Mouse (Mus musculus): ENCODE results near the gene Tbxas1.

Tbxas1 gene

DNA sequence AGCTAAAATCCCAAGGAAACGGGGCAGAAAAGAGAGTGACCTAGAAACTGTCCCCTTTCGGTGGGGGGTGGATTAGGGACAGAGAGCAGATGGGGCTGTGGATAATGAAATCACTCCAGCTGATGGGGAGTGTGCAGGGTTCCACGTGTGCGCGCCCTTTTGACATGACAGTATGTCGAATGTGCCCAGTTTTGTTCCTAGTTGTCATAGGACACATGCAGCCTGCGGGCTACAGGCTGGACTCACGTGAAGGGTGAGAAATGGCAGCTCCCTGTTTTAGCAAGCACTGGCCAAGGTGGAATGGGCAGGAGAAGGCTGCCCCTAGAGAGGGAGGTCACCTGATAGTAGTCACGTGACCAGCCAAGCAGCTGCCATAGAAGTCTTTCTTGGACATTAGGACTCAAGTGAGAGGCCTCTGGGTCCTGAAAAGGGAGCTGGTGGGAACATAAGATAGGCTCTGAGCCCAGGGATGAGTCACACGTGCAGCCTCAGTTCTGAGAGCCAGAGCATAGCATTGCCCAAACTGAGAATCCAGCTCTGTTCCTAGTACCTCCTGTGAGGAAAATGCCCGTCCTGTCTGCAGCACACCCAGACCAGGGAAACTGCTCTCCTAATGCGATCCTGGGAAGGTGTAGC is 85.7 kb downstream of the Tbxas1 start:
- peak; percentile 51 for DNase-seq (ENCODE audit: low read depth, low spot score)

DNA sequence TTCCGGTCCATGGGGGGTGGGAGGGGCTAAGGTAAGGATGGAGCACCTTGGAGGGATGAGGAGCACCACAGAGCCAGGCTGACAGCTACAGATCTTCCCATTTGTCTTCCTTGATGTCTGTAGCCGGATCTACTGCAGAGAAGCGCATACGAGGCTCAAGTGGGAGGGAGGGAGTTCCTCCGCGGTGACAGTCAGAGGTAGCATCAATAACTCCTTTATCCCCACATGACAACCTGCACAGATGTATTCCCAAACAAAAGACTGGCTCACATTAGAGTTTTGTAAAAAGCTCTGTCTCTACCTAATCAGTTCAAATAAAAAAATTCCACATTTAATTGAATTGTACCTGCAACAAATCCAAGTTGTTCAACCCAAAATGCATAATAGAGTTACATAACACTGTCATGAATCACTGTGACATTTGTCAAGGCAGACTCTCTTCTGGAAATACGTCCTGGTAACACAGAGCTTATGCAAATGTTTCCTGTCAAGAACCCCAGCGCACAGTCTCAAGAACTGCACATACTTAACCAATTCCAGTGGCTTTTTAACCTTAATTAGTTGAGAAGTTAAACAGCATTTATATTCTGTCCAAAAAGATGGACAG is 86.3 kb downstream of the Tbxas1 start:
- DNase-seq (ENCODE audit: low read depth, low spot score): no peak

DNA sequence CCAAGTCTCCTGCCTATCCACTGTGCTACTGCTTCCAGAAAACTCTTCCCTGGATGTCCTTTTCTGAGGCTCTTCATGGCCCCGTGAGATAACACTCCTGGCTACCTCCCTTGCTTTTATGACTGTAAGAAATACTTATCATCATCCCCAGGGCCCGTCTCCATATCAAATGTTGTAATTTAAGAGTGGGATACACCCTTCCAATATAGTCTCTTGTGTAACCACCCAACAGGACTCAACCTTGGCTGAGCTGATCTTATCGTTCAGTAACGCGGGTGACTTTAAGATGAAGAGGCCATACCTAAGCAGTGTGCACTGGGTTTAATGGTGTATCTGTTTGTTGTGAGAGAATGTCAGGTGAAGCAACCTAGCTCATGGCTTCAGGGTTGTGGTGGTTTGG is 91.6 kb downstream of the Tbxas1 start:
- no peak for DNase-seq (ENCODE audit: low read depth, low spot score)

DNA sequence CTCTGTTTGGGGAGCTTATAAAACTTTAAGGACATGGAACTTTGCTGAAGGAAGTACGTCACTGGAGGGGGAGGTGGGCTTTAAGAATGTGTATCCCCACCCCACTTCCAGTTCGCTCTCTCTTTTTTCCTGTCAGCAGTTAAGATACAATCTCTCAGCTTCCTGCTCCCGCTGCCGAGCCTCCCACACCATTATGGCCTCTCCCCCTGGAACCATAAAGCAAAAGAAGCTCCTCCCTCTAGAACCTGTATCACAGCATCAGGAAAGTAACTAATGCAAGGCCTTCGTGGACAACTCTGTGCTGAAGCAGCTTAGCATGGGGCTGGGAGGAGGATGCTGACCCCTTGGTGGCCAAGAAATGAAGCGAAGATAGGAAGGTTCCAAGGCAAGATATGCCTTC is 92.1 kb downstream of the Tbxas1 start:
- no peak for DNase-seq (ENCODE audit: low read depth, low spot score)

DNA sequence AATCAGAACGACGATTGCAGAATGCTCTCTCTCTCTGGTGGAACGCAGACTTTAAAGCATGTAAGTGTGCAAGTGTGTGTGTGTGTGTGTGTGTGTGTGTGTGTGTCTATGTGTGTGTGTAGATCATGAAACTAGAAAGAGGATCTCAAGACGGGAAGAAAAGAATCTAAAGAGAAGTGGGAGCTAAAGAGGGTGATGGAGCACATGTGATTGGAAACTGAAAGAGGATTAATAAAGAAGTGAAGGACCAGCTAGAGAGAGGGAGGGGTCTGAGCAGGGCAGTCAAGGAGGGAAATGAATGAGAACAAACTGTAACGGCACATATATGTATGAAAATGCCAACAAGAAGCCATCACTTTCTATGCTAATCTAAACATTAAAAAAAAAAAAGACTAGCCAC is 92.8 kb downstream of the Tbxas1 start:
- DNase-seq (ENCODE audit: low read depth, low spot score): no peak

DNA sequence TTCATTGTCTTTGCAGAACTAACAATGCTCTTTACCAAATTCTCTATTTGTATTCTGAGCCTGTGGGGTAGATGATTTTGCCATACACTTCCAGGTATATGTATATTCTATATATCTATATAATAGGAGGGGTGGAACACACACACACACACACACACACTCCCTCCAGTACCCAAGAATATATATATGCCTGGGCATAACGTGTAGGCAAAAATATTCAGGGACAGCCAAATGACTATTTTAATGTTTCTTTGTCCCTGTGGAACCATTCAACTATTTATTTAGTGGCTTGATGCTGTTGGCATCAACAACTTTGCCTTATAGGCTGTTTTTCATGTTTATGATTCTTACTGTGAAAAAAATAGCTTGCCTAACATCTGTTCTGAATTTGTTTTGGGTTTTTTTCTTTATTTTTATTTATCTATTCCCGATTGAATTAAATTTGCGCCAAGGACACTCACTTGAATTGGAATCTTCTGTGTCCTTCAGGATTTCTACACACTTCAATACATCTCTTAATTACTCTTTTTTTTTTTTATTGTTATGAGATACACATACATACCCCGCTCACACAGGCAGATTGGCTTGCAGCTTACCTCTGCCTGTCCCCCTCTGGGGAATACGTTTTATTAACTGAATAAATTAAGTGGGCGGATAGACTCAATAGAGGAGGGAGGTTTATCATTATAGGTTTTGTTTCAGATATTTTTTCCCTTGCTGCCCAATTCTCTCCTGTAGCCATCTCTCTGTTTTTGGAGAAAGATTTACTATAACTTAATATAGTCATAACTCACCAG is 94.9 kb downstream of the Tbxas1 start:
- DNase-seq (ENCODE audit: low read depth, low spot score): no peak

DNA sequence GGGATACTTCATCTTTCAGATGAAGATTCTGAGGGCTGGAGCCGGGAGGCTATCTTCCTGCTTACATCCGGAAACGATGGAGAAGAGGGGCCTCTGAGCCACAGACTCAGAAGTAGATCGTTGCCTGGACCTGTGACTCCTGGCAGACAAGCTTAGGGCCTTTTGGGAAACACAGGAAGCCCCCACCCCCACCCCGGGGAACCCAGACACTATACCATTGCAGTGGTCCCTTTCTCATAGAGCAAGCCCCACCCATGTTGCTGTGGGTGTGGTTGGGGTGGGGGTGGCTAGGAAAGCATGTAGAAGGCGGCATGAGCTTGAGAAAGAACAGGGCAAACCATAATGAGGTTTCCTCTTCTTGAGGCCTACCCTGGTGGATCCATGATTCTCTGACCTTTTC is 95.6 kb downstream of the Tbxas1 start:
- DNase-seq (ENCODE audit: low read depth, low spot score): no peak

DNA sequence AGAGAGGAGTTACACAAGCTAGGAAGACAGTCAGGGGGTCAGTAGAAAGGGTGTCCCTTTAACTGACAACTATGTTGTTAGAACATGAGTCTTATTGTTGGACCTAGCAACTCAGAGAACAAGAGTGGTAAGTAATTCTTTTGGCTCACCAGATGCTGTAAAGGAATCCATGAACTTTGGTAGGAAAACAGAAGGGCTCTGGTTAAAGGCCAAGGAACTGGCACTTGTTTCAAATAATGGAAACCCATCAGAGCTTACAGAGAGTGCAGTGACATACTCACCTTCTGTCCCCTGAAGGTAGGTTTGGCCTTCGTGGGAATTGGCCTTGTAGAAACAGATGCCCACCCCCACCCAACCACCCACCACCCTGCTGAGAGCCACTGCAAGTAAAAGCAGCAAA is 97.6 kb downstream of the Tbxas1 start:
- no peak for DNase-seq (ENCODE audit: low read depth, low spot score)

DNA sequence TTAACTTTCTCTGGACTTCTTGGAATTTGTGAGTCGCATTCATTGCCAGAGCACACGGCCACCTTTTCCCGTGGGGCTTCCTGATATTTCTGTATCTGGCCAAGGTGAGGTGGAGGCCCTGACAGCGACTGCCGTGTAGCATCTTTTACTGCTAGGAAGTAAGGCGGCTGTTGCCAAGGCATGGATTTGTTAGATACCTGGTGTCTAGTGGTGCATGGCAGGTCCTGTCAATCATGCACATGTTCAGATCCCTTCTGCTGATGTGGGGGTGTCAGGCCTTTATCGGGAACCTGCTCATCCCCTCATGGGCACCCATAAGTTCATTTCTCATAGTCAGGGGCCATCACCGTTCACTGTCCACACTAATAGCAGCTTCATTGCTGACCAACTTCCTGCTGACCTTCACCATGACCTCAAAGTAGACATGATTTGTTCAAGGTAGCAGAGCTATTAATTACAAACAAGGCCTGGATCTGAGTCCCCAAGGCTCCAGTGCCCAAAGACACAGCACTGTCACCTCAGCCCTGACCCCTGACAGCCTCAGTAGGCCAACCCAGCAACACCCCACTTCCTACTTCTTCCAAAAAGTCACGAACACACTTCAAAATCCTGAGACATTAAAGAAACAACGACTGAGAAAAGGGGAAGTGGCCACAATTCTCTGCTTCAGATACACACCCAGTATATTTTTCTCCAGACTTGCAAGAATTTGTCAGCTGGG is 98.4 kb downstream of the Tbxas1 start:
- DNase-seq (ENCODE audit: low read depth, low spot score): no peak

DNA sequence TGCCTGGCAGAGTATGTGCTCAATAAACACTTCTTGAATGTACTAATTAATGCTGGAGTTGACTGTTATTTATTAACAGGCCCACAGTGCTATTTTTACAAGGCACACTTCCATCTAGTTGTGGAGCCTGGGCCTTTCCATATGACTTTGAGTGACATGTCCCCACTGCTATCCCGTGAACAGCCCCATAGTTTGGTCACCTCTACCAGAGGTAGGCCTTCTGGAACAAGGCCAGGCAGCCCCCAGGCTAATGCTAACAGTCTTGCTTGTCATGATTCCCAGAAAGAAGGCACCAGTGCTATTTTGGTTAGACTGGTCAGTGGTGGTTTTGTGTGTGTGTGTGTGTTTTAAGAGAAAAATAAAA is 98.9 kb downstream of the Tbxas1 start:
- DNase-seq (ENCODE audit: low read depth, low spot score): no peak

DNA sequence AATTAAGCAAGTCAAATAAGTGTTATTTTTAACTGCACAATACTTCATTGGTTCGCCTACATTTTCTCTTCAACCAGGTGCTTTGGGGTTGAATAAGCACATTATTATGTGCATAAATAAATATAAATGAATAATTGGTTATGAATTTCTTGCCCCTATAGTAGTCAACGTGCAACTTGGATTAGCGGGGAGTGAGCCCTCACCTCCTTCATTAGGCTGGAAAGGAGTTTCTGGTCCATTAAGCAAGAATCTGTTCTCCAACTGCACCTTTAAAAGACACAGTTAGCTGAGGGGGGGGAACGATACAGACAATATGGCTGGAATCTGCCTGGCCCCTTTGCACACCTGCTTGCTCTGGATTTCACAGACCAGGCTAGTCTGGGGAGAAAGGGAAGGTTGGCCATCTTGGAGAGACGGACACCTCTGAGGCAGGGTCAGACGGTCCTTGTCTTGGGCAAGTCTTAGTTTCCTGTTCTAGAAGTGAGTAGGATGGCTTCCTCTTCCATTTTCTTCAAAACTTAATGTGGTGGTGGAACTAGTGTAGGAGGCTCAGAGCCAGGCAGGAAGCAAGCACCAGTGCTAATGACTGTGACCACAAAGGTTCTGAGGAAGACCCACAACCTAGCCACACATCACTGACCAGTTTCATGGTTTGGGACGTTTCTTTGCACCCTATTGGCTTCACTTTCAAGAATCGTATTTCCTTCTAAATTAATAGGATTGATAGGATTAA is 99.5 kb downstream of the Tbxas1 start:
- no peak for DNase-seq (ENCODE audit: low read depth, low spot score)

DNA sequence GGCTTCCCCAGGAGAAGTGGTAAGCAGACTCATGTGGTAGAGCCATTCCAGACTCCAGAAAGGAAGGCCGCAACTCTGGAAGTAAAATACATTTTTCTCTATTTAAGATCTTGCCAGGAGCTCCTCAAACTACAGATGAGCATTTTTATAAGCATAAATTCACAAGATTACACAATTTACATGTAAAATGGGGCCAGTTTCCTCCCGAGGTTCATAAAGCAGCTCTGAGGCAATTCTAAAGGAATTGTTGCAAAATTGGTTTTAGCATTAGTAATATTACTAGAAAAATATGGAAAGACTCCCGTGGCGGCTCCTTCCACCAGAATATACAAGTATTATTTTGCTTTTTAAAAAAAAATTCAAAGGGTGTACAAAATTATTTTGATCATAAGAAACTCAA is 100.7 kb downstream of the Tbxas1 start:
- no peak for DNase-seq (ENCODE audit: low read depth, low spot score)

DNA sequence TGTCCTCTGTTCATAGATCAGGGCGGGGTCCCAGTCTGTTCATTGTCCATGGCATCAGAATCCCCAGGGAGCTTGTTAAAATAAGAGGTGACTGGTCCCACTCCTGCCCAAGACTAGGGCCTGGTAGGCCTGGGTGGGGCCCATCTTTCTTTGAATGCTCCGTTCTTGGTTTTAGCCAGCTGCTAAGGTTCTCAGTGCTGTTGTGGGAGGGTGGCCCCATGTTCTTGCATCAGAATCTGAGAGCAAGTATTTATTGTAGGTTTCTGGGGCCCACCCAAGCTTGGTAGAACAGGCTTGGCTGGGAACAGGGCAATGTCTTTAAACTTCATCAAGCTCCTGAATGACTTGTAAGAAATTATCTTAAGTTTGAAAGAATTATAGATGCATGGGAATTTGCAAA is 101.2 kb downstream of the Tbxas1 start:
- no peak for DNase-seq (ENCODE audit: low read depth, low spot score)

DNA sequence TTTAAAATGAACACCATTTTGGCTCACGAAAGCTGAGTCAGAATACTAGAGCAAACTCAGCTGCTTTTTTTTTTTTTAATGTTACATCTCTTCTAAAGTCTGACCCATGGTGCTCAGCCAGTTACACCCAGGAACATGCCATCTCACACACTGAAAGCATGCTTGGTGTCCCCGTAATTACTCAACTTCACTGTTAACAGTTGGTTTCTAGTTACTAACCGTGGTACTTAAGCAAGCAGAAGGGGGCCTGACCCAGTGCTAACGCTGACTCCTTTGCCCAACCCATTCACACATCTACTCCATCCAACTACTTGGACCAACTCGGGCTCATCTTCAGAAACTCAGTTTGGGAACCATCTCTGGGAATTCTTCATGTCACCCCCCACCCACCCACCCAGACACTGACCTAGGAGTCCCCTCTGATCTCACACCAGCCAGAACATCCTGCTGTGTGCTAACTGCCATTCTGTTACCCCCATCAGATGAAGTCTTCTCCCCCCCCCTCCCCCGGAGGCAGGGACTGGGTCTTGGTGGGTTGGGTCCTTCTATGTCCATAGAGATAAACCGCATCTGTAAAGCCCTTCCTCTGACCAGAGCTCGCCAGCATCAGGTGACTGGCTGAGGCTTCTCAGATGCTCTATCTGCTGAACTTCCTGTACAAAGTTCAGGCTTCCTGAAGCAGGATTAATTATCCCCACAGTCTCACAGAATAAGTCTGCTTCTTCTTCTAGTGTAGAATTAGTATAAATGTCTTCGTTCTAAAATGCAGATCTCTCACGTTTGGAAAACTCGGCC is 105.9 kb downstream of the Tbxas1 start:
- DNase-seq (ENCODE audit: low read depth, low spot score): no peak

DNA sequence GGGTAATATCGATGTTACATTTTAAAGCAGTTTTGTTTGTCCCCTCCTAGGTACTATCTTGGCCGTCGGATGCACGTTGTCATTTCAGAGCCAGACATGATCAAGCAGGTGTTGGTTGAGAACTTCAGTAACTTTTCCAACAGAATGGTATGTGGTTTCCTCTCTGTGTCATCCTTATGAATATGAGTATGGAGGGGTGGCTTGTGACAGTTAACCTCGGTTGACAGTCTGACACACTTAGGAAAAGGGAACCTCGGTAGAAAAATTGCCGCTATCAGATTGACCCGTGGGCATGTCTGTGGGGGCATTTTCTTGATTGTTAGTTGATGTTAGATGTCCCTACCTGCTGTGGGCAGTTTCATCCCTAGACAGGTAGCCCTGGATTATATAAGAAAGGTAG is 106.9 kb downstream of the Tbxas1 start:
- DNase-seq (ENCODE audit: low read depth, low spot score): no peak

DNA sequence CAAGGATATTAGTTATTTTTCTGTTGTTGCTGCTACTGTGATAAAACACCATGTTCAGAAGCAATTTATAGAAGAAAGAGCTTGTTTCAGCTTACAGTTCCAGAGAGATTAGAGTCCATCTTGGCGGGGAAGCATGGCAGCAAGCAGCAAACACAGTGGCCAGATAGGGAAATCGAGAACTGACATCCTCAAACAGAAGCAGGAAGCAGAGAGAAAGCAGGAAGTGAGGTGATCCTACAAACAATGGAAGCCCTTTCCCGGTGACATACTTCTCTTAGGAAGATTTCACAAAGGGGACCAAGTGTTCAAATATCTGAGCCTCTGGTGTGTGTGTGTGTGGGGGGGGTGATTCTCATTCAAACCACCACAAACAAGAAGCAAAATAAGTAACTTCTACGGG is 107.5 kb downstream of the Tbxas1 start:
- DNase-seq (ENCODE audit: low read depth, low spot score): no peak

DNA sequence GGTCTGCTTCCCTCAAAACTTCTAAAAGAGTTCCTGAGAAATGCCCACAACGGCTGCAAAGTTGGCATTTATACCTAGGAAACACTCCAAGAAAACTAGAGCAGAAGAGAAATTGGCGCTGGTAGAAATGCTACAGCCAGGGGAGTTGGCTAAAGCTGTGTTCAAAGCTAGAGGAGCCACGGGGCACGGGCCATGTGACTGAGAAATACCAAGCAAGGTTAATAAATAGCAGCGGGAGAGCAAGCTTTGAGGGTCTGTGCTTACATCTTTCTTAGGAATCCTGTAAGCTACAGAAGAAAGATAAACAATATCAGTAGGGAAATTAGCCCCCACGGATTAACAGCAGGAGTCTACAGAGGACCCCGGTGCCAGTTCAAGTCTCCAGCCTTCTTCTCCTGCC is 107.9 kb downstream of the Tbxas1 start:
- DNase-seq (ENCODE audit: low read depth, low spot score): no peak

DNA sequence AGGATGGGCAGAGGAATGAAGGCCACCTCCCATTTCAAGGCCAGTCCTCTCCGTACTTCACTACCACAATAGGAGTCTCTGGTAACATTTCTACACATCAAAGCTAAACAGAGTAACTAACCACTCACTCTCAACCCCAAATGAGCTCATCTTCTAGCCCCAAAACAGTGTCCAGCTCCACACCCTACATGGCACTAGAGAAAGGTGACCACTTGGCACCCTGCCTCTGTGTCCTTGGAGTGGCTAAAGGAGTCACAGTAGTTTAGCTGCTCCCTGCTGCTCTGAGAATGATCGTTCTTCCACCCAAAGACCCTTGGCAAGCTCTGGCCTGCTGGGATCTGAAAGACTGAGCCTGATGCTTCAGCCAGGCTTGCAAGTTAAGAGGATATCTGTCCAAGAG is 109.4 kb downstream of the Tbxas1 start:
- no peak for DNase-seq (ENCODE audit: low read depth, low spot score)

DNA sequence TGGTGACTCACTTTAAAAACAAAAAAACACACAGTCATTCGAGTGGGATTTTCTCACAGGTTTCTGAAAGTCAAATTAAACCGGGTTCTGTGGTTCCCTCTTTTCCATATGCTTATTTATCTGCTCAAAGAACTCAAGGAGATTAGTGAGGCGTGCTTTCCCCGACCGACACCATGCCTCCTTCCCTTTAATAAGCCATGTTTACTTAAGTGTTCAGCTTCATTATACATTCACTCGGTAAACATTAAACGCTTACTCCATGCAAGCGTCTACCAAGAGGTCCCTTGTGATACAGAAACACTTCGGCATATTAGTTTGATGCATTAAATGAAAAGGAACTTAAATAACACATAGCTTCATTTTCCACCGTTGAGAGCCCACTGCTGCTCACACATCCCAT is 111.4 kb downstream of the Tbxas1 start:
- no peak for DNase-seq (ENCODE audit: low read depth, low spot score)

DNA sequence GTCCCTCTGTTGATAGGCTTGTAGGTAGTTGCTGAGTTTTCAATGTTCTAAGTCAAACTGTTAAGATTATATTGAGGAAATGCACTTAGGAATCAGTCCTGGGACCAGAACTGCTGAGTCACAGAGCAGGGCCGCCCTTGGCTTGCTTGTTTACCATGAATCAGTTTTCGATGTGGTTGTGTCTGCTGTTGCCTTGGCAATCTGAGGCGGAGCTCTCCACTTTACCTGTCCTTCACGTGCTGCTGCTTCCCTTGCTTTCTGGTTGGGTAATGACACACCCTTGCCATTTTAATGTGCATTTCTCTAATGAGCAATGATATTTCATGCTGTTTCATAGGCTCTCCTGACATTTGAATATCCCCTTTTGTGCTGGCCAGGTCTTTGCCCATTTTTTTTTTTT is 116.8 kb downstream of the Tbxas1 start:
- no peak for DNase-seq (ENCODE audit: low read depth, low spot score)

DNA sequence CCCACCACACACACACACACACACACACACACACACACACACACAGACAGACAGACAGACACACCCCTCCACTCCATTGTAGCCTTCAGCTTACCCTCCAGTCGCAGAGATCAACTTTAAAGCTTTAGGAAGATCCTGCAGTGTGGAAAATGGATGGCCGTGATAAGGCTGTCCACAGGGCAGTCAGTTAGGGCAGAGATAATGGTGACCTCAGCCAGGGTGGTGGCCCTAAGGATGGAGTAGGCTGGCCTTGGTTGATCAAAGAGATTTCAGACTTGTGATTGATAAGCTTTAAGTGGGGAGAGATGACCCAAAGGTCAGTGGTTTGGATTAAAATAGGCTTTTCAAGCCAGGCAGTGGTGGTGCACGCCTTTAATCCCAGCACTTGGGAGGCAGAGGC is 120.6 kb downstream of the Tbxas1 start:
- DNase-seq (ENCODE audit: low read depth, low spot score): no peak
